Mouse (Mus musculus) heart, postnatal 36 days (tissue): ENCODE measurements around the gene Ifna16. TPM values are rescaled to one million over a fixed set of nuclear protein-coding genes. Genes with fewer than 3 reads are reported as not detected.

Experiments
- DNase-seq, 2 experiments: peaks; one replicate each; pipeline ENCODE4 v3.0.0; 2021 to 2022
- intact Hi-C: fragments of 180-260 bp; cut with DNase I; formaldehyde crosslinking; loops from one replicate; pipeline ENCODE4 v1.15.1; 2025
- total RNA-seq, 2 experiments: library from RNA; stranded (reverse); gene quantifications; 2 replicates each; pipeline ENCODE4 v1.2.3; 2021

Gene Ifna16
- total RNA-seq, 2 experiments from 2014 or later, result not detected

- intact Hi-C loops, result no loop called here
- no peak for DNase-seq
These were observed 23.1 kb downstream of the Ifna16 start for GRCm38 (mm10) chr4:88653644-88654043.

DNA sequence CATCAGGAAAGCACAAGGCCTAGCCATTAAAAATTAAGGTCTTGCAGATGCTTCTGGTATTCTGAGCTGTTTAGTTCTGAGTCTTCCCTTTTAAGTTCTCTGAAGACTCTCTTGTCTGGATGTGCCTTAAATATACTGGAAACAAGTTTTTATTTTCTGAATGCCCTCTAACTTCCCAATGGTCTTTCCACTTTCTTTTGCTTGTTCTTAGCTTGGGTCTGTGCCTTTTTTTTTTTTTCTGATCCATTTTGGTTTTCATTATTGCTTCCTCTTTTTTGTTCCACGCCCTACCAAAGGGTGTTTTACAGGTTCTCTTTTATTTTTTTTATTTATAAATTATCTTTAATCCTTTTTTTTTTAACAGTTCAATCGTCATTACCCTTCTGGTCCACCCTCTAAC lies 32.4 kb downstream of the Ifna16 start, which contains the start of gene Ifna13:
TSS of gene Ifna13 (minus strand) at position 101 of the 400 bp plus-strand sequence.
- DNase-seq, result no peak
- intact Hi-C loops, result loop anchor here (5.0 to 10.0 kb wide), 2 partner anchors 860 to 1277 kb away; no protein-coding TSS in a partner anchor

GRCm38 (mm10) chr4:88642526-88642925 lies 34.2 kb downstream of the Ifna16 start:
- no peak for DNase-seq
- intact Hi-C loops, result loop anchor here (5.0 to 10.0 kb wide), 2 partner anchors 858 to 1275 kb away; no protein-coding TSS in a partner anchor

- peak; percentile 98 for DNase-seq
- intact Hi-C loops, result loop anchor here (2.0 to 10.0 kb wide), 3 partner anchors 90 to 1274 kb away; no protein-coding TSS in a partner anchor
These were observed 35.5 kb downstream of the Ifna16 start for GRCm38 (mm10) chr4:88641077-88641831.

GRCm38 (mm10) chr4:88640704-88641076 lies 36.0 kb downstream of the Ifna16 start:
- DNase-seq, result no peak
- intact Hi-C loops, result loop anchor here (2.0 to 10.0 kb wide), 3 partner anchors 90 to 1273 kb away; no protein-coding TSS in a partner anchor

DNA sequence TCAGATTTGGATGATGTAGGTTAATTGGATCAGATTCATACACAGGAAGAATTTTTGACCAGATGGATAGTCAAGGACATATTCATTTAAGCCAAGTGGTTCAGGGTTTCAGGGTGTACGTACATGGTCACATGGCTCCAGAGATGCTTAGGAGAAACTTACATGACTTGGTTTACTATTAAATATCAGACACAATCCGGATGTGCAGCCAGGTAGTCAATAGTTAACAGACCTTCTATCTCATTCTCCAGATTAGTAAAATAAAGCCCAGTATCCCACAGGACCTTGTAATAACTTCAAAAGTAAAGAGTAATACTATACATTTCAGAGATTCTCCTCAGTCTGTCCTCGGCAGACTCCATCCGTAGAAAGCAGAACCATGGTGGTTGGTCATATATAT lies 42.4 kb downstream of the Ifna16 start, which contains the start of gene C87499:
TSS of gene C87499 (minus strand) at position 101 of the 400 bp plus-strand sequence.
- intact Hi-C loops, result no loop called here
- DNase-seq, result no peak

Other genes starting within 250 kb of the Ifna16 start
- gene Hacd4, start 238.0 kb downstream of the Ifna16 start, total RNA-seq, result 1 to 10 TPM; 4.4 to 6.0 TPM
- gene Ifnb1, start 154.2 kb downstream of the Ifna16 start, total RNA-seq, result not detected
- not detected for gene Ifna15, start 118.7 kb downstream of the Ifna16 start, total RNA-seq
- gene Ifna14, start 105.1 kb downstream of the Ifna16 start, total RNA-seq, result not detected
- not detected for gene Ifna9, start 84.5 kb downstream of the Ifna16 start, total RNA-seq
- not detected for gene Ifna12, start 73.5 kb downstream of the Ifna16 start, total RNA-seq
- not detected for gene C87499, start 42.5 kb downstream of the Ifna16 start, total RNA-seq
- gene Ifna13, start 32.5 kb downstream of the Ifna16 start, total RNA-seq, result not detected
- not detected for gene Ifna2, start 7.0 kb upstream of the Ifna16 start, total RNA-seq
- not detected for gene Ifnab, start 14.4 kb upstream of the Ifna16 start, total RNA-seq
- under 1 TPM; 0.39 to 0.43 TPM for gene Gm26566, start 44.9 kb upstream of the Ifna16 start, total RNA-seq
- gene Klhl9, start 45.5 kb upstream of the Ifna16 start, total RNA-seq, result 10 to 100 TPM; 69.3 to 71.1 TPM
- not detected for gene Gm13271, start 77.9 kb upstream of the Ifna16 start, total RNA-seq
- not detected for gene Gm13283, start 83.2 kb upstream of the Ifna16 start, total RNA-seq
- not detected for gene Gm13290, start 96.9 kb upstream of the Ifna16 start, total RNA-seq
- gene Gm13289, start 100.0 kb upstream of the Ifna16 start, total RNA-seq, result not detected
- gene Gm13272, start 102.9 kb upstream of the Ifna16 start, total RNA-seq, result not detected
- gene Ifnz, start 105.2 kb upstream of the Ifna16 start, total RNA-seq, result not detected
- not detected for gene Gm13276, start 108.8 kb upstream of the Ifna16 start, total RNA-seq
- not detected for gene Gm13277, start 111.7 kb upstream of the Ifna16 start, total RNA-seq
- gene Gm13278, start 114.6 kb upstream of the Ifna16 start, total RNA-seq, result not detected
- not detected for gene Gm13275, start 117.6 kb upstream of the Ifna16 start, total RNA-seq
- not detected for gene Gm13279, start 120.5 kb upstream of the Ifna16 start, total RNA-seq
- under 1 TPM; 0.19 TPM for gene Gm13285, start 122.7 kb upstream of the Ifna16 start, total RNA-seq
- gene Gm13287, start 126.3 kb upstream of the Ifna16 start, total RNA-seq, result not detected
- not detected for gene Gm13288, start 128.6 kb upstream of the Ifna16 start, total RNA-seq
- gene Ifna7, start 139.3 kb upstream of the Ifna16 start, total RNA-seq, result not detected
- not detected for gene Ifna11, start 143.0 kb upstream of the Ifna16 start, total RNA-seq
- gene Ifna6, start 150.5 kb upstream of the Ifna16 start, total RNA-seq, result not detected
- not detected for gene Ifna5, start 158.6 kb upstream of the Ifna16 start, total RNA-seq
- gene Ifna4, start 164.9 kb upstream of the Ifna16 start, total RNA-seq, result not detected
- not detected for gene Ifna1, start 173.2 kb upstream of the Ifna16 start, total RNA-seq
- gene Ifne, start 203.3 kb upstream of the Ifna16 start, total RNA-seq, result not detected